Mouse (Mus musculus) spleen, adult 2 months (tissue): ENCODE data around the gene Dhx34.

Source experiments
- CTCF ChIP-seq: fragments of 200-500 bp; IDR thresholded peaks from 2 replicates; pipeline ENCODE4 v1.5.1; 2011; ENCODE audit warnings: mild to moderate bottlenecking, inconsistent platforms; ENCODE audit not compliant: insufficient read depth, insufficient read length, insufficient replicate concordance; ENCODE audit errors: extremely low read depth
- POLR2A ChIP-seq: fragments of 200-500 bp; IDR thresholded peaks from 2 replicates; pipeline ENCODE4 v1.6.1; 2011; ENCODE audit warnings: low read depth, low read length, inconsistent platforms

DNA sequence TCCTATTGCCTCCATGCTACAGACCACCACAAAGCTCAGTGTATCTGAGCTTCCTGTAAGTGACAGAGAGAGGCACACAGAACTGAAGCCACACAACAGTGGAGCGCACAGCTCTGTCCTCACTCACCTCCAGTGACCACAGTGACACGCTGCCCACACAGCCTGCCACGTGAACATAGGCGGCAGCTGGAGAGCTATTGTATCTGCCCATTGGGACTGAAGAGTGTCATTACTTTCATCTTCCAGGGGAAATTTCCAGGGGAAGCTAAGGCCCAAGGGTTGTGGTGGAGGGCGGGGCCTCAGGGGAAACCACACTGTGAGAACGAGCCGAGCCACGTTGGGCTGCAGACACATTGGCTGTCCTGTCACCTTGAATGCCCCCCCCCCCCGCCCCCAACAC lies 17.0 kb downstream of the Dhx34 start:
- TF ChIP-seq CTCF: no peak
- no peak for TF ChIP-seq POLR2A
